Mouse (Mus musculus) layer of hippocampus, postnatal 36 days (tissue): ENCODE measurements around the gene Slc35b1. TPM values are rescaled to one million over a fixed set of nuclear protein-coding genes. Genes with fewer than 3 reads are reported as not detected.

Experiments used
- DNase-seq, 2 experiments: peaks; one replicate each; pipeline ENCODE4 v3.0.0; 2022
- total RNA-seq, 2 experiments: library from RNA; stranded (reverse); gene quantifications; 2 replicates each; pipeline ENCODE4 v1.2.3; 2021

Gene Slc35b1
- total RNA-seq, 2 experiments from 2014 or later = 71.5 to 73.1 TPM

- no peak for DNase-seq
Measured at GRCm38 (mm10) chr11:95432194-95432593, 47.7 kb downstream of the Slc35b1 start.

Other genes starting within 250 kb of the Slc35b1 start
- not detected for gene Dlx4, start 238.4 kb upstream of the Slc35b1 start, total RNA-seq
- gene Tac4, start 123.2 kb upstream of the Slc35b1 start, total RNA-seq = not detected
- gene Kat7, start 74.4 kb upstream of the Slc35b1 start, total RNA-seq = 10 to 100 TPM; 72.0 to 74.0 TPM
- gene Fam117a, start 47.7 kb upstream of the Slc35b1 start, total RNA-seq = 1 to 10 TPM; 4.7 to 7.3 TPM
- gene Spop, start 29.4 kb downstream of the Slc35b1 start, total RNA-seq = 100 to 1,000 TPM; 165 to 167 TPM
- gene Nxph3, start 129.9 kb downstream of the Slc35b1 start, total RNA-seq = 10 to 100 TPM; 15.3 to 17.2 TPM
- 1 to 10 TPM in 1 of 2 experiments, under 1 TPM in 1; 0.91 to 1.3 TPM for gene Ngfr, start 203.0 kb downstream of the Slc35b1 start, total RNA-seq